Mouse (Mus musculus): ENCODE results near the gene Slc16a13. TPM values are rescaled to one million over a fixed set of nuclear protein-coding genes. Genes with fewer than 3 reads are reported as not detected.

Gene Slc16a13
- polyA plus RNA-seq, 1 experiment from 2014 or later: 14.4 TPM

GRCm38 (mm10) chr11:70218039-70218438 lies 2.8 kb downstream of the Slc16a13 start:
- 91% methylated on average over 4 of the region's 4 CpGs for WGBS
- Histone ChIP-seq H3K4me3 (replicated peaks) (no peak overlapping the region), H3K4me1 (peaks cover 50% of the 10 kb centered on the region), H3K27me3 (peaks cover 55% of the 10 kb centered on the region), H3K9me3 (no peaks in the 10 kb centered on the region), H3K9ac (no peak overlapping the region), H3K27ac (no peak overlapping the region), H3K36me3 (replicated peaks) (peaks cover 15% of the 10 kb centered on the region), H3K4me2 (no peak overlapping the region)
- no peak for ATAC-seq (ENCODE audit: low FRiP score)

GRCm38 (mm10) chr11:70216103-70216502 lies 4.8 kb downstream of the Slc16a13 start:
- H3K27ac ChIP-seq: no peak overlapping the region
- 47% methylated on average over 3 of the region's 3 CpGs for WGBS
- no peaks in the 10 kb centered on the region for H3K9me3 ChIP-seq
- H3K27me3 ChIP-seq: peaks cover 59% of the 10 kb centered on the region
- H3K36me3 ChIP-seq (replicated peaks): peaks cover 15% of the 10 kb centered on the region
- H3K4me3 ChIP-seq (replicated peaks): no peak overlapping the region
- no peak overlapping the region for H3K9ac ChIP-seq
- no peak overlapping the region for H3K4me2 ChIP-seq
- no peak for ATAC-seq (ENCODE audit: low FRiP score)
- H3K4me1 ChIP-seq: peaks cover 37% of the 10 kb centered on the region

- H3K36me3 ChIP-seq (replicated peaks): peaks cover 15% of the 10 kb centered on the region
- no peak for ATAC-seq (ENCODE audit: low FRiP score)
- WGBS: 11% methylated on average over 22 of the region's 22 CpGs
- H3K4me3 ChIP-seq (replicated peaks): peak overlapping the region; percentile 36; the same call in 1 of the 2 replicates
- no peak overlapping the region for H3K27ac ChIP-seq
- H3K9me3 ChIP-seq: no peaks in the 10 kb centered on the region
- peaks cover 36% of the 10 kb centered on the region for H3K4me1 ChIP-seq
- peaks cover 59% of the 10 kb centered on the region for H3K27me3 ChIP-seq
- peak overlapping the region; percentile 17; the same call in 1 of the 2 replicates for H3K9ac ChIP-seq
- peak overlapping the region; percentile 59; the same call in 1 of the 2 replicates for H3K4me2 ChIP-seq
These were observed 5.6 kb downstream of the Slc16a13 start for GRCm38 (mm10) chr11:70215301-70215700.

- Histone ChIP-seq H3K27ac (no peak overlapping the region), H3K4me1 (peaks cover 31% of the 10 kb centered on the region), H3K27me3 (peaks cover 59% of the 10 kb centered on the region), H3K4me2 (peak overlapping the region; percentile 59), H3K4me3 (replicated peaks) (peak overlapping the region; percentile 36), H3K9ac (peak overlapping the region; percentile 47; the same call in 1 of the 2 replicates), H3K9me3 (no peaks in the 10 kb centered on the region), H3K36me3 (replicated peaks) (peaks cover 15% of the 10 kb centered on the region)
- 2% methylated on average over 18 of the region's 18 CpGs for WGBS
- ATAC-seq (ENCODE audit: low FRiP score): no peak
These were observed 6.0 kb downstream of the Slc16a13 start for GRCm38 (mm10) chr11:70214856-70215209.

- peak overlapping the region; percentile 36 for H3K4me3 ChIP-seq (replicated peaks)
- ATAC-seq (ENCODE audit: low FRiP score): 0 out of 2 replicates have a peak, but pooled peaks have one; percentile 39
- H3K4me1 ChIP-seq: peaks cover 26% of the 10 kb centered on the region
- H3K4me2 ChIP-seq: peak overlapping the region; percentile 59
- H3K9me3 ChIP-seq: no peaks in the 10 kb centered on the region
- no peak overlapping the region for H3K27ac ChIP-seq
- peak overlapping the region; percentile 47 for H3K9ac ChIP-seq
- peaks cover 15% of the 10 kb centered on the region for H3K36me3 ChIP-seq (replicated peaks)
- 2% methylated on average over 46 of the region's 46 CpGs for WGBS
- H3K27me3 ChIP-seq: peaks cover 59% of the 10 kb centered on the region
These were observed 6.5 kb downstream of the Slc16a13 start for GRCm38 (mm10) chr11:70214191-70214855.

GRCm38 (mm10) chr11:70213736-70214135 lies 7.1 kb downstream of the Slc16a13 start:
- H3K4me2 ChIP-seq: peak overlapping the region; percentile 59
- 7% methylated on average over 26 of the region's 26 CpGs for WGBS
- no peak overlapping the region for H3K27ac ChIP-seq
- H3K9ac ChIP-seq: peak overlapping the region; percentile 47; the same call in 1 of the 2 replicates
- H3K9me3 ChIP-seq: no peaks in the 10 kb centered on the region
- H3K36me3 ChIP-seq (replicated peaks): peaks cover 15% of the 10 kb centered on the region
- H3K4me1 ChIP-seq: peaks cover 20% of the 10 kb centered on the region
- H3K4me3 ChIP-seq (replicated peaks): peak overlapping the region; percentile 36
- ATAC-seq (ENCODE audit: low FRiP score): 0 out of 2 replicates have a peak, but pooled peaks have one; percentile 13
- peaks cover 59% of the 10 kb centered on the region for H3K27me3 ChIP-seq

GRCm38 (mm10) chr11:70212896-70213295 lies 8.0 kb downstream of the Slc16a13 start:
- ATAC-seq (ENCODE audit: low FRiP score): no peak
- H3K9ac ChIP-seq: no peak overlapping the region
- H3K4me3 ChIP-seq (replicated peaks): no peak overlapping the region
- H3K27me3 ChIP-seq: peaks cover 59% of the 10 kb centered on the region
- H3K9me3 ChIP-seq: no peaks in the 10 kb centered on the region
- H3K36me3 ChIP-seq (replicated peaks): peaks cover 12% of the 10 kb centered on the region; the same call in 1 of the 2 replicates
- H3K27ac ChIP-seq: no peak overlapping the region
- H3K4me1 ChIP-seq: peaks cover 16% of the 10 kb centered on the region
- WGBS: 12% methylated on average over 9 of the region's 9 CpGs
- no peak overlapping the region for H3K4me2 ChIP-seq

- H3K27me3 ChIP-seq: peaks cover 54% of the 10 kb centered on the region
- no peak within 1 kb of the TSS for H3K27ac ChIP-seq
- no peak within 1 kb of the TSS for H3K9ac ChIP-seq
- peaks cover 9% of the 10 kb centered on the region; the same call in 1 of the 2 replicates for H3K36me3 ChIP-seq (replicated peaks)
- no peak for ATAC-seq (ENCODE audit: low FRiP score)
- H3K4me2 ChIP-seq: peak within 1 kb of the TSS; percentile 59
- peaks cover 16% of the 10 kb centered on the region for H3K4me1 ChIP-seq
- peak within 1 kb of the TSS; percentile 36; the same call in 1 of the 2 replicates for H3K4me3 ChIP-seq (replicated peaks)
- WGBS: 62% methylated on average over 6 of the region's 6 CpGs
- H3K9me3 ChIP-seq: no peaks in the 10 kb centered on the region
These were observed 8.4 kb downstream of the Slc16a13 start, which contains the start of gene Slc16a11 for GRCm38 (mm10) chr11:70212423-70212822. Gene Slc16a11, plus strand, starts transcription at chr11:70212752.

GRCm38 (mm10) chr11:70211972-70212371 lies 8.9 kb downstream of the Slc16a13 start:
- 0 out of 2 replicates have a peak, but pooled peaks cover 4% of the 10 kb centered on the region for H3K36me3 ChIP-seq (replicated peaks)
- WGBS: 78% methylated on average over 6 of the region's 6 CpGs
- no peak for ATAC-seq (ENCODE audit: low FRiP score)
- peaks cover 16% of the 10 kb centered on the region for H3K4me1 ChIP-seq
- H3K4me3 ChIP-seq (replicated peaks): no peak overlapping the region
- H3K4me2 ChIP-seq: no peak overlapping the region
- peaks cover 50% of the 10 kb centered on the region for H3K27me3 ChIP-seq
- no peaks in the 10 kb centered on the region for H3K9me3 ChIP-seq
- no peak overlapping the region for H3K9ac ChIP-seq
- H3K27ac ChIP-seq: no peak overlapping the region

GRCm38 (mm10) chr11:70210681-70211080 lies 10.2 kb downstream of the Slc16a13 start:
- H3K4me1 ChIP-seq: peaks cover 16% of the 10 kb centered on the region
- H3K36me3 ChIP-seq (replicated peaks): no peaks in the 10 kb centered on the region
- H3K4me3 ChIP-seq (replicated peaks): no peak overlapping the region
- no peak for ATAC-seq (ENCODE audit: low FRiP score)
- 94% methylated on average over 2 of the region's 2 CpGs for WGBS
- H3K9ac ChIP-seq: no peak overlapping the region
- no peak overlapping the region for H3K27ac ChIP-seq
- H3K4me2 ChIP-seq: no peak overlapping the region
- no peaks in the 10 kb centered on the region for H3K9me3 ChIP-seq
- H3K27me3 ChIP-seq: peaks cover 37% of the 10 kb centered on the region

- ATAC-seq (ENCODE audit: low FRiP score): no peak
- H3K27me3 ChIP-seq: peaks cover 19% of the 10 kb centered on the region
- H3K9me3 ChIP-seq: no peaks in the 10 kb centered on the region
- peaks cover 4% of the 10 kb centered on the region for H3K4me1 ChIP-seq
- H3K4me3 ChIP-seq (replicated peaks): no peak overlapping the region
- 82% methylated on average over 5 of the region's 5 CpGs for WGBS
- no peak overlapping the region for H3K27ac ChIP-seq
- H3K36me3 ChIP-seq (replicated peaks): no peaks in the 10 kb centered on the region
- H3K4me2 ChIP-seq: no peak overlapping the region
- H3K9ac ChIP-seq: no peak overlapping the region
These were observed 12.0 kb downstream of the Slc16a13 start for GRCm38 (mm10) chr11:70208778-70209388.

- WGBS: 87% methylated on average over 7 of the region's 7 CpGs
- H3K27me3 ChIP-seq: peaks cover 4% of the 10 kb centered on the region
- ATAC-seq (ENCODE audit: low FRiP score): no peak
- H3K4me1 ChIP-seq: no peaks in the 10 kb centered on the region
- no peak overlapping the region for H3K9ac ChIP-seq
- no peaks in the 10 kb centered on the region for H3K36me3 ChIP-seq (replicated peaks)
- H3K27ac ChIP-seq: no peak overlapping the region
- H3K4me3 ChIP-seq (replicated peaks): no peak overlapping the region
- H3K9me3 ChIP-seq: no peaks in the 10 kb centered on the region
- no peak overlapping the region for H3K4me2 ChIP-seq
These were observed 13.6 kb downstream of the Slc16a13 start for GRCm38 (mm10) chr11:70207283-70207682.
